Mouse (Mus musculus) stomach, postnatal 0 days (tissue): ENCODE results near the gene Gm49486.

Source experiments
- CTCF ChIP-seq: IDR thresholded peaks from 2 replicates; pipeline ENCODE4 v1.5.1; 2016; ENCODE audit warnings: antibody characterized with exemption, low read depth, mild to moderate bottlenecking, moderate library complexity
- EP300 ChIP-seq: optimal IDR thresholded peaks from 2 replicates; pipeline ENCODE3; 2016; ENCODE audit warnings: antibody characterized with exemption

DNA sequence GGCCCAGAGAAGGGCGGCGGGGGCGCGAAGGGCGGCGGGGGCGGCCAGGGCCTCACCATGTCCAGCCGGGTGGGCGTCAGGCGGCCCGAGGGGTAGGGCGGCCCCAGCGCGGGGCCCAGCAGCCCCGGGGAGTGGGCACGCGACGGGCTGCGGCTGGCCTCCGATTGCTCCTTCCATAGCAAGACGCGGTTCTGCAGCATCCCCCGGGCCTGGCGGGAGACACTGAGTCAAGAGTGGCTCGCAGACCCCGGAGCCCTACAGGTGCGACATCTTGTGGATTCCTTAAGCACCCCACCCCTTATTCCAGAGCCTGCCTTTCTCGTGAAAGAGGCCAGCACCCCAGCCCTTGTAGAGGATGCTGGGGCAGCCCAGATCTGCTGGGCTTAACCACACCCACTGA, 32.6 kb downstream of the Gm49486 start:
- TF ChIP-seq CTCF (peak; percentile 25; the same call in 1 of the 2 replicates), EP300 (no peak)
